Mouse (Mus musculus): ENCODE measurements around the gene Tmem254b. TPM values are rescaled to one million over a fixed set of nuclear protein-coding genes. Genes with fewer than 3 reads are reported as not detected.
A peak's percentile ranks its signal among the peaks of the same experiment; 100 is the strongest.
"Not testable (repeated sequence)": the region's sequence is repeated elsewhere in the genome, so short reads cannot be mapped to it uniquely, and the experiment has no call there.

Gene Tmem254b
- polyA plus RNA-seq (2014; fragmentation: Nextera tagmentation; extraction: Ambion mirVana) = 8.8 and 18.8 TPM in 2 replicates

GRCm38 (mm10) chr14:26206926-26207247, at the start of gene Tmem254b:
Gene Tmem254b, minus strand, starts transcription at chr14:26207041.
- not testable (repeated sequence) for H3K36me3 ChIP-seq (ENCODE audit: control insufficient read depth, insufficient read depth, low read length); H3K4me1 ChIP-seq (replicated peaks; ENCODE audit: control insufficient read depth, insufficient read depth, low read length); H3K4me2 ChIP-seq (ENCODE audit: low read depth, low read length, severe bottlenecking); H3K9me3 ChIP-seq (ENCODE audit: control insufficient read depth, low read length); H3K27ac ChIP-seq (ENCODE audit: low read depth, low read length); H3K9ac ChIP-seq (ENCODE audit: low read length); DNase-seq (ENCODE audit: low spot score); H3K27me3 ChIP-seq (ENCODE audit: control insufficient read depth, insufficient read depth, low read length); H3K4me3 ChIP-seq (ENCODE audit: low read depth, low read length); ATAC-seq (replicated peaks; ENCODE audit: low FRiP score)
- WGBS = no CpG with 5 or more reads among the region's 10 CpGs

- WGBS = no CpG with 5 or more reads among the region's 2 CpGs
- not testable (repeated sequence) for DNase-seq (ENCODE audit: low spot score); H3K27me3 ChIP-seq (ENCODE audit: control insufficient read depth, insufficient read depth, low read length)
These were observed 30.3 kb upstream of the Tmem254b start for GRCm38 (mm10) chr14:26237183-26237582.

GRCm38 (mm10) chr14:26216233-26217000, 9.6 kb upstream of the Tmem254b start:
- not testable (repeated sequence) for H3K4me1 ChIP-seq (replicated peaks; ENCODE audit: control insufficient read depth, insufficient read depth, low read length)

More at GRCm38 (mm10) chr14:26237183-26237582, 30.3 kb upstream of the Tmem254b start:
- not testable (repeated sequence) for H3K9me3 ChIP-seq (ENCODE audit: control insufficient read depth, low read length); H3K4me3 ChIP-seq (ENCODE audit: low read depth, low read length); H3K9ac ChIP-seq (ENCODE audit: low read length); H3K36me3 ChIP-seq (ENCODE audit: control insufficient read depth, insufficient read depth, low read length); H3K4me1 ChIP-seq (replicated peaks; ENCODE audit: control insufficient read depth, insufficient read depth, low read length); ATAC-seq (replicated peaks; ENCODE audit: low FRiP score); H3K27ac ChIP-seq (ENCODE audit: low read depth, low read length); H3K4me2 ChIP-seq (ENCODE audit: low read depth, low read length, severe bottlenecking)

GRCm38 (mm10) chr14:26206197-26206925, 480 bp downstream of the Tmem254b start:
- not testable (repeated sequence) for H3K4me3 ChIP-seq (ENCODE audit: low read depth, low read length); H3K27ac ChIP-seq (ENCODE audit: low read depth, low read length); H3K4me2 ChIP-seq (ENCODE audit: low read depth, low read length, severe bottlenecking); H3K9ac ChIP-seq (ENCODE audit: low read length); H3K4me1 ChIP-seq (replicated peaks; ENCODE audit: control insufficient read depth, insufficient read depth, low read length); H3K27me3 ChIP-seq (ENCODE audit: control insufficient read depth, insufficient read depth, low read length); H3K36me3 ChIP-seq (ENCODE audit: control insufficient read depth, insufficient read depth, low read length); H3K9me3 ChIP-seq (ENCODE audit: control insufficient read depth, low read length); DNase-seq (ENCODE audit: low spot score)
- WGBS = no CpG with 5 or more reads among the region's 44 CpGs
- ATAC-seq (replicated peaks; ENCODE audit: low FRiP score) = peak; percentile 75

More at GRCm38 (mm10) chr14:26216233-26217000, 9.6 kb upstream of the Tmem254b start:
- H3K9me3 ChIP-seq (ENCODE audit: control insufficient read depth, low read length); H3K27ac ChIP-seq (ENCODE audit: low read depth, low read length); H3K9ac ChIP-seq (ENCODE audit: low read length); DNase-seq (ENCODE audit: low spot score); H3K36me3 ChIP-seq (ENCODE audit: control insufficient read depth, insufficient read depth, low read length); H3K27me3 ChIP-seq (ENCODE audit: control insufficient read depth, insufficient read depth, low read length); H3K4me3 ChIP-seq (ENCODE audit: low read depth, low read length); ATAC-seq (replicated peaks; ENCODE audit: low FRiP score); H3K4me2 ChIP-seq (ENCODE audit: low read depth, low read length, severe bottlenecking): not testable (repeated sequence)
- no CpG with 5 or more reads among the region's 5 CpGs for WGBS

GRCm38 (mm10) chr14:26197851-26198250, 9.0 kb downstream of the Tmem254b start:
- not testable (repeated sequence) for H3K27ac ChIP-seq (ENCODE audit: low read depth, low read length); H3K9me3 ChIP-seq (ENCODE audit: control insufficient read depth, low read length); H3K27me3 ChIP-seq (ENCODE audit: control insufficient read depth, insufficient read depth, low read length); H3K9ac ChIP-seq (ENCODE audit: low read length); H3K4me1 ChIP-seq (replicated peaks; ENCODE audit: control insufficient read depth, insufficient read depth, low read length); H3K4me2 ChIP-seq (ENCODE audit: low read depth, low read length, severe bottlenecking); DNase-seq (ENCODE audit: low spot score); H3K36me3 ChIP-seq (ENCODE audit: control insufficient read depth, insufficient read depth, low read length); H3K4me3 ChIP-seq (ENCODE audit: low read depth, low read length); ATAC-seq (replicated peaks; ENCODE audit: low FRiP score)
- no CpG with 5 or more reads among the region's 3 CpGs for WGBS

GRCm38 (mm10) chr14:26188361-26188760, 18.5 kb downstream of the Tmem254b start:
- WGBS = no CpG with 5 or more reads among the region's 8 CpGs
- not testable (repeated sequence) for H3K27ac ChIP-seq (ENCODE audit: low read depth, low read length)

GRCm38 (mm10) chr14:26186638-26187037, 20.2 kb downstream of the Tmem254b start:
- no CpG with 5 or more reads among the region's 9 CpGs for WGBS

More at GRCm38 (mm10) chr14:26188361-26188760, 18.5 kb downstream of the Tmem254b start:
- not testable (repeated sequence) for H3K4me2 ChIP-seq (ENCODE audit: low read depth, low read length, severe bottlenecking); ATAC-seq (replicated peaks; ENCODE audit: low FRiP score); H3K9me3 ChIP-seq (ENCODE audit: control insufficient read depth, low read length); H3K36me3 ChIP-seq (ENCODE audit: control insufficient read depth, insufficient read depth, low read length); H3K4me1 ChIP-seq (replicated peaks; ENCODE audit: control insufficient read depth, insufficient read depth, low read length); H3K27me3 ChIP-seq (ENCODE audit: control insufficient read depth, insufficient read depth, low read length); H3K4me3 ChIP-seq (ENCODE audit: low read depth, low read length); DNase-seq (ENCODE audit: low spot score); H3K9ac ChIP-seq (ENCODE audit: low read length)

GRCm38 (mm10) chr14:26182380-26182779, 24.5 kb downstream of the Tmem254b start, which contains the start of gene Plac9b:
Gene Plac9b, minus strand, starts transcription at chr14:26182480.
- not testable (repeated sequence) for H3K4me3 ChIP-seq (ENCODE audit: low read depth, low read length)
- no CpG with 5 or more reads among the region's 10 CpGs for WGBS

More at GRCm38 (mm10) chr14:26186638-26187037, 20.2 kb downstream of the Tmem254b start:
- ATAC-seq (replicated peaks; ENCODE audit: low FRiP score); DNase-seq (ENCODE audit: low spot score); H3K4me3 ChIP-seq (ENCODE audit: low read depth, low read length); H3K36me3 ChIP-seq (ENCODE audit: control insufficient read depth, insufficient read depth, low read length); H3K4me1 ChIP-seq (replicated peaks; ENCODE audit: control insufficient read depth, insufficient read depth, low read length); H3K9ac ChIP-seq (ENCODE audit: low read length); H3K27me3 ChIP-seq (ENCODE audit: control insufficient read depth, insufficient read depth, low read length); H3K9me3 ChIP-seq (ENCODE audit: control insufficient read depth, low read length); H3K27ac ChIP-seq (ENCODE audit: low read depth, low read length); H3K4me2 ChIP-seq (ENCODE audit: low read depth, low read length, severe bottlenecking): not testable (repeated sequence)

More at GRCm38 (mm10) chr14:26182380-26182779, 24.5 kb downstream of the Tmem254b start, which contains the start of gene Plac9b:
- not testable (repeated sequence) for H3K4me1 ChIP-seq (replicated peaks; ENCODE audit: control insufficient read depth, insufficient read depth, low read length); H3K36me3 ChIP-seq (ENCODE audit: control insufficient read depth, insufficient read depth, low read length); DNase-seq (ENCODE audit: low spot score); H3K27me3 ChIP-seq (ENCODE audit: control insufficient read depth, insufficient read depth, low read length); H3K9ac ChIP-seq (ENCODE audit: low read length); H3K4me2 ChIP-seq (ENCODE audit: low read depth, low read length, severe bottlenecking); ATAC-seq (replicated peaks; ENCODE audit: low FRiP score); H3K27ac ChIP-seq (ENCODE audit: low read depth, low read length); H3K9me3 ChIP-seq (ENCODE audit: control insufficient read depth, low read length)

All from forebrain, embryonic 11.5 days (tissue).